Mouse (Mus musculus): ENCODE results near the gene Mtus2. TPM values are rescaled to one million over a fixed set of nuclear protein-coding genes. Genes with fewer than 3 reads are reported as not detected.
"Not testable (repeated sequence)": the region's sequence is repeated elsewhere in the genome, so short reads cannot be mapped to it uniquely, and the experiment has no call there.

Mtus2 gene
- total RNA-seq, 2 experiments from 2014 or later: 0.09 TPM; not detected in 1

- DNase-seq (ENCODE audit: low spot score): no peak
Observed at GRCm38 (mm10) chr5:148115207-148115817, 158.2 kb downstream of the Mtus2 start.

GRCm38 (mm10) chr5:148124354-148124753 lies 167.2 kb downstream of the Mtus2 start:
- no peak for DNase-seq (ENCODE audit: low spot score)

GRCm38 (mm10) chr5:148130691-148131457 lies 173.8 kb downstream of the Mtus2 start:
- peak; percentile 34 for DNase-seq (ENCODE audit: low spot score)

DNA sequence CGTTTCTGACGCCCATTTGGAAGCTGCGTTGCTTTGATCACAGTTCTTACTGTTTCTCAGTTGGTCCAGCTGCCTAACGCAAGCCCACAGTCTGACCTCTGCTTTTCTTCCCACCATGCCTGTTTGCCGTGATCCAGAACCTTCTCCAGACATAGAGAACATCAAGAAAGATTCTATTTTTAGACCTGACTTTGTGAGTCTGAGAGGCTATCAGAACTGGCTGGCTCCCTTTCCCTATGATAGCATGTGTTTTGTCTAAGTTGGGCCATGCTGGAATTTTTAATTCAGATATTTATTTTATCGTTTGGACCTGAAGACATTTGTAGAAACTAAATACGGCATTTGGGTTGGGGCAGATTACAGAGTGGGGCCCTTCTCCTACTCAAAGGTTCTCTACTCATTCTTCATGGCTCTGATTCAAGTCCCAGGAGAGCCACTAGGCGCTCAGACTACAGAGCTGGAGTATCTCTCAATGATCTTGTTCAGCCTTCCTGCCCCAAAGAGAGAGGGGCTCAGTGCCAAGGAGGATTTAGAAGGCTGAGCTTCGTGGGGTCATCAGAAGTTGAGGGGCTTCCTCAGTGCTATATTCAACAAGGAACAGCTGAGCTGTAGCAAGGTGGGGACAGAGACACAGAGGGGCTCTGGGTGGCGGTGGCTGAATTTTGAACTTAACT lies 174.5 kb downstream of the Mtus2 start:
- DNase-seq (ENCODE audit: low spot score): no peak

DNA sequence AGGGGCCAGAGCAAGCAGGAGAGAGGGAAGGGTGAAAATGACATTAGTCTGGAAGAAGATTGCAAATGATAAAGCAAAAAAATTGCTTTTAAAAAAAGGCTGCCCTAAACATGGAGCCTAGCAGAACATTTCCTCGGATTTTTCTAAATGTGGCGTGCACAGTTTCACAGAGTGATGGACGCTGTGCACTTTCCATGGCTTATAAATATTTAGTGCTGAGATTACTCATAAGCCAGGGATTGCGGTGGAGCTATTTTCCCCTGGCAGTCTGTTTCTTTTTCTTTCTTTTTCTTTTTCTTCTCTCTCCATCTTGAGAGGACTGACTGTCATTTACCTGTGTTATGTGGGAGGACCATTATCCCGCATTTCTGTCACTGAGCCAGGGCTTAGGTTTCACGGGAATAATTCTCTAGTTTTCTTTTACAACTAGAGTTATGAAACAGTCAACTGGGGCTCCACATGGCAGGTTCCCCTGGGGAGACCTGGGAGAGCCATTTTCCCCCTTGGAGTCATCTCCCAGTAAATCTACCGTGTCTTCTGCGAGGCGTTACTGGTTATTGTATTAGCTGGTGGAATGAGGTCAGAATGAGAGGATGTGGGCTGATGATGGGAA lies 176.4 kb downstream of the Mtus2 start:
- DNase-seq (ENCODE audit: low spot score): no peak

- no peak for DNase-seq (ENCODE audit: low spot score)
Observed at GRCm38 (mm10) chr5:148141662-148142061, 184.5 kb downstream of the Mtus2 start.

DNA sequence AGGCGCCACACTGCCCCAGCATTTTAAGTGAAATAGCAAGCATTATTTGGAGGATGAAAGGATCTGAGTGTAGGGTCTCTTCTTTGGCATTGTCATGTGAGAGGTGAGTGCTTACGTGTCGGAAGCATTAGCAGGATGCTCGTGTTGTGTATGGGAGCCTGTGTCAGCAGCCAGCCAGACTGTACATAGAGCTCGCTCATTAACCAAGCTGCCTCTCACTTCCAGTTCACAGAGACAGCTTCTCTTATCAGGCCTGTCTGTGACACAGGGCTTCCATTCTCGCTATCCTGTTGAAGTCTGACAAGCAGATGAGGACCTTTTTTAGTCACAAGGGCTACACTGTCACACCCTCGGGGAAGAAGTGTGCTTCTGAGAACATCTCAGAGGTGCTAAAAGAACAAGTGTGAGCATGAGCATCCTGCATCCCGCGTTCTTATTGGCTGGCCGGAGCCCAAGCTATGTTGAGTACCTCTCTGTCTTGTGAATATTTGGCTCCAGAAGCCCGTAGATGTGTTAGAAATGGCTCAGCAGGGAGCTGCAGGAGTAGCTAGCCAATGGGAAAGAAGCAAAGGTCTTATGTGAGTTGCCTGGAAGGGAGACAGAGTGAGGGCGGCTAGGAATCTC lies 189.2 kb downstream of the Mtus2 start:
- DNase-seq (ENCODE audit: low spot score): no peak

GRCm38 (mm10) chr5:148151894-148152599 lies 194.9 kb downstream of the Mtus2 start:
- DNase-seq (ENCODE audit: low spot score): no peak

DNA sequence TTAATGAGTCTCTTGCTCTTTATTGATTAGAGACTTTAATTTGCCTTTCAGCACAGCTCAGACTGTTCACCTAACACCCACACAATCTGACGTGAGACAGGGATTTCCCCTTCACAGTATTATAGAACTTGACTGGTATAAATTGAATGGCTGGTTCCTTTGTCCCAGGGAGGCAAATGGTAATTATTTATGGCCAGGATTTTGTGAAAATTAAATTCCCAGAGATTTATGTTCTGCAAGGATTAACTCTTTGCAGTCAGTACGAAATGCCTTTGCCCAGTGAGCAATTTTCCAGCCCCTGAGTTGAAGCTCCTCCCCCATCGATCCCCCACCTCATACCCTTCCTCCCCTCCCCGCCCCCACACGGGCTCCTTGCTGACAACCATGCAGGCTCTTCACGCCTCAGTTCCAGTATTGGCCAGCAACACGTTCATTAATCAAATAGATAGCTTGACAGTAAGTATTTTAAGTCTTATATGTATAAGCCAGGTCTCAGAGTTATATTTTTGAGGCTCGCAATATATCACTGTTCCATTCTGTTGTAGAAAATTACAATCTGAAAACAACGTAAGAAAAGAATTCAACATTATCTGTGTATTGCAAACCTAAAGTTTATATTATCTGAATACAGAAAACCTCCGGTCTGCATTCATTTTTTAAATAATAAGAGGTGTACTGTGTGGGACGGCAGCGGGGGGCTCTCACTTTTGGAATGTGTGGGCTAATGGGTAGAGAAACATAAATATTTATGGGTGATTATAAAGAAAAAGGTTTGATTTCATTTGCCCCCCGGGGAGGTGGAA lies 195.7 kb downstream of the Mtus2 start:
- no peak for DNase-seq (ENCODE audit: low spot score)

DNA sequence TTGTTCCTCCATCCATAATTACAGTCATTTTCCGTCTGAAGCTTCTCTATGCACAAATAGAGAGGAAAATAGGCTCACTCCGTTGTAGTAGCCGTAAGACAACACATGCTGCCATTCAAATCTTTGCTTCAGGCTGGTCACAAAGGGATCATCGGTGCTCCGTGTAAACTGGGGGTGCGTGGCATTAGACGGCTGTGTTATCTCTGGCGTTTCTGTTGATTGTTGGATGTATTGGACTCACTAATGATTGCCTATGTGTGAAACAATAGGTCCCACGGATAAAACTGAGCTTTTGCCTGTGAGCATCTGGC lies 196.2 kb downstream of the Mtus2 start:
- no peak for DNase-seq (ENCODE audit: low spot score)

- no peak for DNase-seq (ENCODE audit: low spot score)
Observed at GRCm38 (mm10) chr5:148154727-148155126, 197.6 kb downstream of the Mtus2 start.

- DNase-seq (ENCODE audit: low spot score): no peak
Observed at GRCm38 (mm10) chr5:148159328-148159727, 202.2 kb downstream of the Mtus2 start.

- no peak for DNase-seq (ENCODE audit: low spot score)
Observed at GRCm38 (mm10) chr5:148160529-148161154, 203.5 kb downstream of the Mtus2 start.

GRCm38 (mm10) chr5:148165111-148165510 lies 208.0 kb downstream of the Mtus2 start:
- DNase-seq (ENCODE audit: low spot score): no peak

DNA sequence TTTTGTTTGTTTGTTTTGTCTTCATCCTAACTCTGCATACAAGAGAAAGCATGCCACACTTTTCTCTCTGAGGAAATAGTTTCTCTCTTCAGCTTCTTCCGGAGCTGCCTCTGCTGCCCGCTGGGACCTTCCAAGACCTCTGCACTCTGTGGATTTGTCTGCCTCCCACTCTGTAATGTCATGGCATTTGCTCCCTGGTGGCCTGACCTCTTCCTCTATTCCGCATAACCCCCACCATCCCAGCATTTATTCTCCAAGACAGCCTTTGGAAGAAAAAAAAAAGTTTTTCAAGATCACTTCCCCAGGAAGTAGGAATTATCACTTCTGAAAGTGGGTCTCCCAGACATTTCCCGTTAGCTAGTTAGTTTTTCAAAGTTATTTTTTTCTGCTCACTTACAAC lies 218.0 kb downstream of the Mtus2 start:
- no peak for DNase-seq (ENCODE audit: low spot score)

- DNase-seq (ENCODE audit: low spot score): no peak
Observed at GRCm38 (mm10) chr5:148175742-148176426, 218.8 kb downstream of the Mtus2 start.

DNA sequence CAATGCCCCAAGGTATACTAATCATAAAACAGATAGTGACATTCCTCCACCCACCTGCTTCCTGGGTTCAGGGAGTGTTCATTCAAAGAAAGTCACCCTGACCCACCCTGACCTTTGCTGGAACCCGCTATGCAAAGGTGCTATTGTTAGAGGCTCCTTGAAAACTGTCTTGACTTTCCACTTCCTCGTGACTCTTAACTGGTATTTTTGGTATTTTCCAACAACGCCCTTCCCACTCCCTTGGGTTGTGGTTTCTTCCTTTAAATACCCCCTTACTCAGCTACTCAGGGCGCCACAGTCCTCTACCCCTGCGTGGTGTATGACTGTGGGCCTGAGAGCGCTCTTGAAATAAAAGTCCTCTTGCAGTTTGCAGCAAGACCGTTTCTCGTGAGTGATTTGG lies 219.4 kb downstream of the Mtus2 start:
- DNase-seq (ENCODE audit: low spot score): not testable (repeated sequence)

DNA sequence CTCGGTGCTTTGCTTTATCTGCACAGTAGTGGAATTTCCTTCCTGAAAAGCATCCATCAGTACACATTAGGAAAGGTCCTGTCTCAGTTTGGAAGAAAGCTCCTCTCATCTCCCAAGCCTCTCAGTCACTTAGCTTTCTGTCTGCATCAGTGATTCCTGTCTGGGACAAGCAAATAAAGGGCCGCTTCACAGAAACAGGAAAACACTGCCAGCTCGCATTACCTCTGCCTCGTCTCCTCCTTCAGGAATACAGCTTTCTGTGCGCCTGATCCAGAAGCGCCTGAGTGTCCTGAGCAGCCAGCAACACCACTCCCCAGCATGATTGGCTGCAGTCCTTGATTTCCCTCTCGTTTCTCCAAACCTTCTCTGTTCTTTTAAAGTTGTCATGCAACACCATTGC lies 222.1 kb downstream of the Mtus2 start:
- DNase-seq (ENCODE audit: low spot score): no peak

GRCm38 (mm10) chr5:148180590-148181307 lies 223.6 kb downstream of the Mtus2 start:
- peak; percentile 21 for DNase-seq (ENCODE audit: low spot score)
